Mouse (Mus musculus) adrenal gland, adult 8-10 months (tissue): Measurements from ENCODE around the gene Dynlt1c. TPM values are rescaled to one million over a fixed set of nuclear protein-coding genes. Genes with fewer than 3 reads are reported as not detected.
"Not testable (repeated sequence)": the region's sequence is repeated elsewhere in the genome, so short reads cannot be mapped to it uniquely, and the experiment has no call there.

Source experiments
- DNase-seq: peaks from one replicate; pipeline ENCODE4 v3.0.0; 2022
- total RNA-seq, 4 experiments: library from RNA; stranded (reverse); gene quantifications; 2 replicates each; pipeline ENCODE4 v1.2.4; 2022

Dynlt1c gene
- total RNA-seq, 4 experiments from 2014 or later, result 5.6 to 23.8 (median 12.6) TPM

GRCm38 (mm10) chr17:6655567-6656281, 54.3 kb downstream of the Dynlt1c start, which contains the start of gene Dynlt1f:
TSS of gene Dynlt1f (minus strand) at chr17:6655900.
- DNase-seq, result peak; percentile 83

GRCm38 (mm10) chr17:6656471-6656870, 55.0 kb downstream of the Dynlt1c start:
- DNase-seq, result not testable (repeated sequence)

GRCm38 (mm10) chr17:6658801-6659200, 57.3 kb downstream of the Dynlt1c start, which contains the start of gene Sytl3:
TSS of gene Sytl3 (plus strand) at chr17:6659093.
- not testable (repeated sequence) for DNase-seq

Other genes with a start within 250 kb of the Dynlt1c start
- 100 to 1,000 TPM in 3 of 4 experiments, 10 to 100 TPM in 1; 90.2 to 122 (median 107) TPM for gene Dynlt1b, start 171.6 kb upstream of the Dynlt1c start, total RNA-seq
- gene Dynlt1f, start 54.2 kb downstream of the Dynlt1c start, total RNA-seq, result 100 to 1,000 TPM in 3 of 4 experiments, 10 to 100 TPM in 1; 99.3 to 120 (median 106) TPM
- gene Sytl3, start 57.4 kb downstream of the Dynlt1c start, total RNA-seq, result 1 to 10 TPM in 1 of 4 experiments, under 1 TPM in 3; 0.31 to 1.2 (median 0.66) TPM
- gene Ezr, start 181.1 kb downstream of the Dynlt1c start, total RNA-seq, result 10 to 100 TPM; 18.8 to 34.8 (median 23.9) TPM